Mouse (Mus musculus) cerebellum, adult 2 months (tissue): ENCODE data around the gene Actr2.

Source experiments
- CTCF ChIP-seq: fragments of 200-500 bp; IDR thresholded peaks from 2 replicates; pipeline ENCODE4 v1.5.1; 2011; ENCODE audit warnings: low read depth, mild to moderate bottlenecking, control low read depth, low read length, moderate library complexity, borderline replicate concordance; ENCODE audit not compliant: insufficient read depth
- POLR2A ChIP-seq: fragments of 200-500 bp; IDR thresholded peaks from 2 replicates; pipeline ENCODE4 v1.6.1; 2011; ENCODE audit warnings: low read length, control low read depth, borderline replicate concordance; ENCODE audit not compliant: insufficient read depth

DNA sequence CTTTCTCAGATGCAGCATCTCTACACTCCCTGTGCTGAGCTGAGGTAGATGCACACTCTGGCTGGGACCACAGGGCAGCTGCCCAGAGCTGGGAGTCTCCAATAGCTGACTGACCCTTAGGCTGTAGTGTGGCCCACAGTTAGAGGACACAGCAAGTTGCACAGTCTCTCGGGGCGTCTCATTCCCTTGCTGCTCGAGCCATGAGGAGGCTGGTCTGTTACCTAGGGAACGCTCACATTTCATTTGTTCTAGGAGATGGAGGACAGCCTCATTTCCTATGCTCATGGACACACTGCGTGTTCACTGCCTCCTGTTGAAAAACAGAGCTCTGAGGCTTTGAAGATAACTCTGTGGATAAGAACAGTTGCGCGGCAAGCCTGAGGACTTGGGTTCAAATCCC, 76.7 kb downstream of the Actr2 start:
- no peak for TF ChIP-seq POLR2A
- TF ChIP-seq CTCF = no peak
